Mouse (Mus musculus): ENCODE data around the gene Nt5c2.

GRCm38 (mm10) chr19:46937173-46937572, 77.8 kb downstream of the Nt5c2 start:
- TF ChIP-seq POLR2A (IDR thresholded peaks at IDR 0.05; ENCODE audit: extremely low read depth, insufficient read depth, low read length) = no peak
- TF ChIP-seq CTCF (IDR thresholded peaks at IDR 0.05; ENCODE audit: extremely low read depth, insufficient read depth, low read length) = no peak
